Mouse (Mus musculus): ENCODE measurements at regions not wholly inside any gene's neighbourhood (a gene's known extent, or its start where the extent isn't known, plus 50 kb on each side); places are given as distances from the start of the nearest gene placed in this dataset.

DNA sequence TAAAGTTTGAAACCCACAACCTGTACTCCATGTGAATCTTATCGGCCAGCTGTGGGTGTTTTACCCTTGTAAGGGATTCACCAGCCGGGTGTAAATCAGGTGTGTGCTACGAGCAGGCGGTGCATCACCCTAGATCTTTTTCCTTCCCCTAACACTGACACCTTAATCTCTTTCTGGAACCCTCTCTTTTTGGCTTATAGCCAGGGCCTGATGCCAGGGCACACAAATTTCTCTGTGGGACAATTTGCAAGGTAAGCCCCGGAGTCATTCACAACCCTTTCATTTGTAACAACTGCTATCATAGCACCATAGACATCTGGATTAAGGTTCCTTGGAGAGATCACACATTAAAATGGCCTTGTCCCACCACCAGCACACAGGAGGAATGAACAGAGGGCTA lies 199.4 kb upstream of the Fat1 start:
- no peak for TF ChIP-seq CTCF (IDR thresholded peaks at IDR 0.05; ENCODE audit: low read depth)
- no peak for TF ChIP-seq EP300 (IDR thresholded peaks at IDR 0.05; ENCODE audit: low read depth)
